Mouse (Mus musculus) right cerebral cortex, postnatal 10 days (tissue): ENCODE results near the gene Ghrh.

Experiments
- DNase-seq, 2 experiments: peaks; one replicate each; pipeline ENCODE4 v3.0.0; 2021; ENCODE audit warnings: low spot score in 2 of 2

The Ghrh gene

DNA sequence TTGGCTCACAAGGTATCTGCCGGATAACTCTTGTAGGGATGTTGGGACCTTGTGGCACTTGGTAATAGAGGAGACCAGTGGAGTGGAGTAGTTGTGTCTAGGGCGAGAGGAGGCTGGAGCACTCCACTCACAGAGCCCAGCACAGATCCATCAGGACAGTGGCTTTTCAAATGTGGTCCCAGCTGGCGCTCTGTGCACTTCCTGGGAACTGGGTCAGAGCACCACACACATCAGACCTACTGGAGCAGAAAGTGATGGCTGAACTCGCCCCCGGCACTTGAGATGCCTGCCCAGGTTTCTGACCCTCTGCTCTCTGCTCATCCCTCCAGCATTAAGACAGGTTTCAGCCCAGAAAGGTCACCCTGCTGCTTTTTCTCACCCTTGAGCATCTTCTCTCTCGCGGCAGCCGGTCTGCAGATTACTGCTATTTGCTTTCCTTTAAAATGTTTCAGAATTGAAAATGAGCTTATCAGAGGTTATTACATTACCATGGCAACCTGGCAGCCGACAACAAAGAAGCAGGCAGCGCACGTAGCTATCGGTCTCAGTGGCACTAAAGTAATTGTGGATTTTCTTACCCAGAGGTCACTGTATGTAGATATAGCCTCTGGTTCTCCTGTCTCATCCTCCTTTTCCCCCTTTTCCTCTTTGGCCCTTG is 1.9 kb upstream of the Ghrh start:
- DNase-seq = peak; percentile 52 to 55

DNA sequence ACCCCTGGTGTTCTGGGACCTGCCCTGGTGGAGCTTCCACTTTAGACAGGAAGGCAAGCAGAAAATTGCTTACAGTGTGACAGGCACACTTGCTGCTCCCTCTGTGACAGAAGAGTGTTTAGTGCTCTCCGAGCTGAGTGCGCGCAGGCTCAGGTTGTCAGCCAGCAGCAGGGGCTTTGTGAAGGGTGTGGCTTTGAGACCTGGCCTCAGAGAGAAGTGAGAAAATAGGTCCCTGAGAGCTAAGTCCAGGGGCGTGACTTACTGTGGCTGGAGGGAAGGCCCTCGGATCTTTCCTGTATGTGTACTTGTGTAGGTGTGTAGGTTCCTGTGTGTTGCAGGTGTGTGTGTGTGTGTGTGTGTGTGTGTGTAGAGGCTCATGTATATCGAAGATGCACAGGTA is 4.0 kb downstream of the Ghrh start:
- no peak for DNase-seq

DNA sequence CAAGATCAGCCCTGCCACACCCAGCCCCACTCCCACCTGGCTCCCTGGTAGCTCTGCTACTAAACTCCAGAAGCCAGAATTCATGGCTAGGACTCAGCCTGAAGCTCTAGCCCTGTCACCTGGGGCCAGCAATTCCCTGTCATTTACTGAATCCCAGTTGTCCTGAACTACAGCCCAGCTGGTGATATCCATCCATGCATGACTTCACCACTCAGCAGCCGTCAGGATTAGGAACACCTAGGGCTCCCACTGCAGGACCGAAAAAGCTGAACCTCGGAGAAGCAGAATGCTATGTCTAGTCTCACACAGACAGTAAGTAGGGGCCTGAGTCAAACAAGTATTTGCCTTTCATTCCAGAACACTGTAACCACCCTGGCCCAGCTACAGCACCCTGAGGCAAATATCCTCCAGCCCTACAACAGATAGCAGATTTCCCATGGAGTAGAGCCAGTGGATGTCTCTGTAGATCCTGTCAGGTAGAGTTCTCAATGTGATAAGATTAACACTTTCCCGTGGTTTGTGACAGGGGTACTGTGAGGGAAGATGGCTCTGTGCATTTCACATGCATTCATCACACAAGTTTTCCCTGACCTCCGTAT is 4.9 kb downstream of the Ghrh start:
- DNase-seq = no peak

DNA sequence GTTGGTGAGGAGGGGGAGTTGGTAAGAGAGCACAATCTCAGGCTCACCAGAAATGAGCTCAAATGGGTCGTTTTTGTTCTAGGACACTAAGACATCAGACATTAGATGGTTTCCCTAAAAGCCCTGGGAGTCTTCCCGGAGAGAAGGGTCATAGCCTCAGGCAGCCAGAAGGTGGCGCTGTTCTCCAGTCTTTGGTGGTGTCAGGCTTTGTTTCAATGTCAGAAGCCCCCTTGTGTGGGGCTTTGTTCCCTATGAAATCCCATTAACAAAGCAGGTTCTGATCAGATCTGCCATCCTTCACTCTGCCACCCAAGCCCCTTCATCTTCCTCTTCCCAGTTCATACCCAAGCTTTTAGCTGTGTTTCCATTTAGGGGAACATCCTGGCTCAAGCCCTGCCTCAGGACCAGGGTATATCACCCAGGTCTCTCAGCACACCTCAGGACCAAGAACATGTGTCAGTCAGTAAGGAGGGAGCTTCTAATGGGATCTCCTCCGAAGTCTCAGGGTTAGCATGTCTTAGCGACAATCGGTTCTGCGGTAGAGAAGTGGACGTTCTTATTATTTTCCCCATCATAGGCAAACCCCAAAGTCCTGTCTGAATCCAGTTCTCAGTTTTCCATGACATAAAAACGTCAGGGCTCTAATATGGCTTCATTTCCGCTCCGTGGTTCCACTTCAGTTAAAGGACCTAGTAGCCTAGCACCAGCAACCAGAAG is 5.6 kb downstream of the Ghrh start:
- DNase-seq = peak; percentile 88 to 90

DNA sequence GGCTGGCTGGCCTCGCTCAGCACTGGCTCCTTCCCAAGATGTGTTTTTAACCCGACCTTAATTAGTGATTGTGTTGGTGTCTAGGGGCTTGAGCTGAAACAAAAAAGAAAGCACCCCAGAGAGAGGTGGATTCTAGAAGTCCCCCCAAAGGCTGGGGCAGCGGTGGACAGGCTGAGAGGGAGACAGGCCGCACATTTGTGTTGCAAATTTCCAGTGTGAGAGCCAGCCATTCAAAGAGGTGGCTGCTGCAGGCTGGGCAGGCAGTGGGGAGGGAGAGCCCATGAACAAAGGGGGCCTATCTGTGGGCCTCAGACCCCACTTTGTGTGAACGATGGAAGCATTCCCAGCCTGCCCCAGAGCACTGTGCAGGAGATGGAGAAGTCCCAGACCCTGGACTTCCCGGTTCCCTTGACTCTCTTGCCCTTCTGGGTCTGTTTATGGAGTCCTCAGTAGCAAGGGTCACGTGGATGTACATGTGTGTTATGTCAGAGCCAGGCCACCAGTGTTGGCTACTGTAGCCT is 7.0 kb downstream of the Ghrh start:
- DNase-seq = peak; percentile 81 to 89

DNA sequence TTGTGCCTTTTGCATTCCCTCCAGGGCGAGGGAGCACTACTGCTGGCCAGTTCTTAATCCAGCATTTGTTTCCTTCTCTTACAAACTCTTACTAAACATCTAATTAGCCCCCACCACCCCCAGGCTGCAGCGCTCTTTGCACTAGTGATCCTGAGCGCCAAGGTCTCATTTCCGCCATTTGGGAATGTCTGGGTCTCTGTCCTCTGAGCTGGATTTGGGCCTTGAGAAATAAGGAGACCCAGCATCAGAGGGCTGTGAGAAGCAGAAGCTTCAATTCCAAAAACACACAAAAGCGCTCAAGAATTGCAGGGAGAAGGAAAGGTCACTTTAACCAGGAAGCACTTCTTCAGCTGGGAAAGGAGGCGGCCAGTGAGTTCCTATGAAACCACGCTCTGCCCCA is 7.8 kb downstream of the Ghrh start:
- no peak for DNase-seq

DNA sequence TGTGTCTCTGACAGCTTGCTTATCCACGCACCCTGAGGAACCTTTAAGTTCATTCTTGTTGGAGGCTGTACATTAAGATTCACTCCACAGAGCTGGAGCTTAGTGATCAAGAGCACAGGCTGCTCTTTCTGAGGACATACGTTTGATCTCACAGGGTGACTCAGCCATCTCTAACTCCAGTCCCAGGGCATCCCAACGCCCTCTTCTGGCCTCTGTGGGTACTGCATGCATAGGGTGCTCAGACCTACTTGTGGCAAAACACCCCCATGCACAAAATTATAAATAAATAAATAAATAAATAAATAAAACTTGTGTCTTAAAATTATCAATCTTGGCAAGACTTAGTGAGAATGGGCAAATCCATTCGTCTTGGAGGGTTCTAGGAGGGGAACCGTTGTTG is 8.6 kb downstream of the Ghrh start:
- DNase-seq = peak; percentile 65 to 72

DNA sequence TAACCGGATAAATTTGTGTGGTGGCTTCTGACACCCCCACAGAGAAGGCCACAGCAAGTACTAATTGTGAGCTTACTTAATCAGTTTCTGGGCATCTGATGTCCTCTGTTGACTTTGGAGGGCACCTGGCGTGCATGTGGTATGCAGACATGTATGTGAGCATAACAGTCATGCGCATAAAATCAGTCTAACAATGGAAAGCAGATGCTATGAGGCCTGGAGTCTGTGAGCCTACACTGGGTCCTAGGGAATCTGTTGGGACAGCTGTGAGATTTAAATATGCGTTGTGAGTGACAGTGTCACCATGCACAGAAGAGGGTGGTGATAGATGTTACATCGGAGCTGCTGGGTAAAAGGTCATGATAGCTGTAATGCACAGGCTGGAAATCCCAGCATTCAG is 15.2 kb downstream of the Ghrh start:
- no peak for DNase-seq

DNA sequence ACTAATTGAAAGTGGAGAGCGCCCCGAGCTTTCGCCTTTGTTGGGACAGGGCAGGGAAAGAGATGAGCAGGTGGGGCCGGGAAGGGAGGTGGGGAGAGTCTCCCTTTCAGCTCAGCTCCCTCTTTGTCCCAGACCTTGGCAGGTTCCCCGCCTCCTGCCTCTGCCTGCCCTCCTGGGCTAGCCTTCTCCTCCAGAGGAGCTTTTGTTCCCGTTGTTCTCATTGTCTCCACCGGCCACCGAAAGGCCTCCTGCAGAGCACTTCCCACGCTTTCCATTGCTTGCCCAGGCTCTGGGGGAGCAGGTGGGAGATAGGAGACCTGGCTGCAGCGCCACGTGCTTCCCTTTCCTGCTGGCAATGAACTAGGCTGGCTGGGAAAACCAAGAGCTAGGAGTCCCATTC is 18.7 kb downstream of the Ghrh start:
- no peak for DNase-seq

DNA sequence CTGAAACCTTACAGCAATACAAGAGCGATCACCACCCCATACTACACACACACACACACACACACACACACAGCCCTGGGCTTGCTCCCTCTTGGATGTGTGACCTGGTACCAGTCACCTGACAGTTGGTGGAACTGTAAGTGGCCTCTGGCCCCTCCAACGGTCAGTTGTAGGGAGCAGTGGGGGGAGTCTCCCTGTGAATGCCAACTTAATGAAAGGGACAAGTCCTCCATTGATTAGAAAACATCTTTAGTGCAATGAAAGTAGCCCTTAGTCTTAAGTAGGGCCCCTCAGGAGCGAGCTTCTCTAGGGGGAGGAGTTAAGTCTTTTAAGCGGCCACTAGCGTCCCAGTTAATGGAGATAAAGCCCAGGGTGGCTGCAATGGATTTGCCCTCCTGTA is 19.2 kb downstream of the Ghrh start:
- DNase-seq = no peak

DNA sequence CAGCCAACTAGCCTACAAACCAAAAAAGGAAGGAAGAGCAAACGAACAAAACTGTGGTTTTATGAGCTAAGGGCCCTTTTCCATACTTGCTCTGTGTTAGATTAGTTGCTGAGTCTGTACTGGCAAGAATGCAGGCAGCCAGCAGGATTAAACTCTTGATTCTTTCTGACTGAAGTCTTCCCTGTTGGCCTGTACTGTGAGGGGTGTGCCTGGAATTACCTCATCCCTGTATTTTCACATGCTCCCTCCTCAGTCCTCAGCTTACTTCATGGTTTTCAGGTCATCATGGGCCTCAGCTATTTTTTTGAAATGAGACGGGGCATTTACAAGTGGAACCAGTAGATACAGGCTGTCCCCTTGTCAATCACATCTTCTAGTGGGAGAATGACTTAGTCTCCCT is 22.1 kb downstream of the Ghrh start:
- no peak for DNase-seq

DNA sequence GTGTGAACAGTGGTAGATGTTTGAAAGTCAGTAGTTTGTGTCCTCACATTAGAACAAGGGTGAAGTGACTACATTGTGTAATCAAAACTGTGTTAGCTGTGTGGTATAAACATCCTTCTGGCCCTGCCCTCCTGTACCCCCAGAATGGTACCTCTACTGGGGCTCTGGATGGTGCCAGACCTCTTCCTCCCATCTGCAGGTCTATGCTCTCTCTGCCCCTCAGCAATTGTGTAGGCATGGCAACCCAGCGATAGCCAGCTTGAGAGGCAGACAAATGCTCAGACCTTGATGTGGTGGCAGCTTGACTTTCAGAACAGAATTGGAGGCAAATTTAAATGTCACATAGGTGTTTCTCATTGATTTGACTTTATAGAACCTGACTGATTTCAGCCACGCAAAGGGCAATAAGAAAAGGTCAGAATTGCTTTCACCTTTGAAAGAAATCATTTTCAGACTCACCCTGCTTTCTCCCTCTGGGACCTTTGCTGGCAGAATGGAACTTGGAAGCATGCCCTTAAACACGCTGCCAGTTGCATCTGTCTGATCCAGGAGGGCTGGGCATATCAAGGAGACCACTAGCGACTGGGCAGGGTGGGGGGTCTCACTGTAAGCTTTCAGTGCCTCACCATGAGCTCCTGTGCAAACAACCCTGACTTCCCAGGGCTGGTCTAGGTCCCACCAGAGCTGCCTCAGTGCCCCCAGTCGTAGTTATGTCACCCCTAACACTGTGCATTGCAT is 25.1 kb downstream of the Ghrh start:
- no peak for DNase-seq

DNA sequence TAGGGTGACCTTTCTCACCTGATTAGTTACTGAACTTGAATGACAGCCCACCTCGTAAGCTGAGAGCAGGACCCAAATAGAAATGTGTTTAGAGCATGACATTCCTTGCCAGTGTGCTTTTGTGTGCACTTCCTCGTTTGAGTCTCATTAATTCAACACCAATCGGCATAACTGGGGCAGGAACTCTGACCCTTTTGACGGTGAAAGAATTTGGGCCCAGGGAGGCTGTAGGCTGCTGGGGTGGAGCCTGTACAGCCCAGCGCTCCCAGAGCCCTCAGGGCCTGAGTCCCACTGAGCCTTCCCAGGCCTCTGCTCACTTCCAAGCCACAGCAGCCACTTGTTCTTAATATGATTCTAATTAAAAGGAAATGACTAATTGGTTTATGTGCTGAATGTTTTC is 26.4 kb downstream of the Ghrh start:
- DNase-seq = no peak

DNA sequence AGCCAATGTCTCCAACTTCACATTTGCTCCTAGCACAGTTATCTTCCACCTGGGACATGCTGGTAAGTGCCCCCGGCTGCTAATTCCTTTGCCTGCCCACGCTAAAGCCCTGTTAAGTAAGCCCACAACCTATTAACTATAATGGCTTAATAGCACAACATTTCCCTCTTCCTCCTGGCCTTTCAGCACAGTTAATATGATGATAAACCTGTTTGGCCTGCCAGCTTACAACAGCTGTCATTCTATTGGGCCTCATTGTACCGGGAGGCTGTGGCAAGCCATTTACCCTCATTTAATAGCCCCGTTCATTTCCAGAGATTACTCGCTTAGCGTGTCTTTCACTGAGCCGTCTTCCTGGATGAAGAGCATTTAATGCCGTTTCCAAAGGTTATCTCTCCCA is 27.2 kb downstream of the Ghrh start:
- no peak for DNase-seq

DNA sequence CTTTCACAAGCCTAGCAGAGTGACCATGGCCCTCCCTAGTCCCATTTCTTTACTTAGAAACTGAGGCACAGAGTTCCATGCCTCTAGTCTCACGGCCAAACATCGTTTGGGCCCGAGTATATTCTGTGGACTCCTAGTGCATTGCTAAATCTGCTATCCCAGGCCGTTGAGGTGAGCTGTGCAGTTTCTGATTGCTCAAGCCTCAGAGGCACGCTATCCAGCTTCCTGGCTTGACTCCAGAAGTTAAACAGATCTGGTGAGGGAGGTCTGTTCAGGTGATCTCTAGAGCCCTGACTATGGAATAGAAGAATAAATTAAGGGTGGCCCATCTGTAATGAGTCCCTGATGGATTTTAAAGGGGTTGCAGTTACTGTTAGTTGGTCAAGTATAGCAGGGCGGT is 30.1 kb downstream of the Ghrh start:
- DNase-seq = no peak

DNA sequence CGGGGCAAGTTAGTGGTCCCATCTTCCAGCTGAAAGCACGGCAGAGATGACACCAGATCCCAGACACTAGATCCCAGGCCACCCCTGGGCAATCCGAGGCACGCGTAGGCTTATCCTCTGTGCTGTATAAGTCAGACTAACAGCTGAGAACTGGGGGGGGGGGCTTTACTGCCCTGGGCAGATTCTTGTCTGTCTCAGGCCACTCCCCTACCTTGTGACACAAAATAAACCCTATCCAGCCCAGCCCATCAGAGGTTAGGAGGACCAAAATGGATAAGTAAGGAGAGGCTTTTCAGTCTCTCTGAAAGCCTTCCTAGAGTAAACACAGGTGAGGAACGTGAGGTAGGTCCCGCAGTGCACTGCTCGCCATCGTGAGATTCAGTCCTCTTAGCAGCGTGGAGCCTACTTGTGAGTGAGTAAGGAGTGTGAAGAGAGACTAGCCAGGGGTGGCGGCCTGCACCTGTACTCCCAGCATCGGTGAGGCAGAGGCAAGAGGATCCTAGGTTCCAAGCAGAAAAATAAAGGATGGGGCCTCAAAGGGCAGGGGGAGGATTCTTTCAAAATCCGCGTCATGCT is 30.9 kb downstream of the Ghrh start:
- DNase-seq = no peak

DNA sequence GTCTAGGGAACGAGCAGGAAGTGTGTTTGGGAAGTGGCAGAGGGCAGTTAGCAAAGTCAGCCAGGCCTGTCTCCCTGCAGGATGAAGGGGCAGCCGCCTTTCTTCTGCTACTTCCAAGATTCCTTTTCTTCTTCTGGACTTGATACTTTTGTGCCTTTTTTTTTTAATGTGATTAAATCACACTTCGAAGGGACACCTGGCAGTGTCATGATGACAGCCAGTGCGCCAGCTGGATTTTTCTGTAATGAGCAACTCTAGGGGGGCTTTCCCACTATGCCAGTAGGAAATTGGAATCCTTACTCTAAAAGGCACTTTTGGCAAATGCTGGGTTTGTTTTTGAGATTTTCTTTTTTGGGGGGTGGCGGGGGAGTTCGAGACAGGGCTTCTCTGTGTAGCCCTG is 31.8 kb downstream of the Ghrh start:
- no peak for DNase-seq

DNA sequence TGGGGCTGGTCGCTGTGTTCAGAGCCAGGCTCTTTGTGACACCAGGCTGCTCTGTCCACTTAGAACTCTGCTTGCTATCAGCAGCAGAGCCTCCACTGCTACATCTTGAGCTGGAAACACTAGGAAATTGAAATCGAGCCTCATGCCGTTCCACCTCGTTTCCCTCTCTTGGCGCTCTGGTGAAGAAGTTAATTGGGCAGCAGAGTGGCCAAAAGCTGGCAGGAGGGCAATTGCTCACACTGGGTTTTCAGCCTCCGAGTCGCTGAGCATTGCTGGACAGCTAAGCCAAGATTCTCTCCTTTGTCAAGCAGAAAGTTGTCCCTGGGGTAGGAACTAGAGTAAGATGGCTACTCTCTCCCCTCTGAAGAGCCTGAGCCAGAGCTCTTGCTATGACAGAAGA is 33.0 kb downstream of the Ghrh start:
- peak; percentile 52 to 53 for DNase-seq

DNA sequence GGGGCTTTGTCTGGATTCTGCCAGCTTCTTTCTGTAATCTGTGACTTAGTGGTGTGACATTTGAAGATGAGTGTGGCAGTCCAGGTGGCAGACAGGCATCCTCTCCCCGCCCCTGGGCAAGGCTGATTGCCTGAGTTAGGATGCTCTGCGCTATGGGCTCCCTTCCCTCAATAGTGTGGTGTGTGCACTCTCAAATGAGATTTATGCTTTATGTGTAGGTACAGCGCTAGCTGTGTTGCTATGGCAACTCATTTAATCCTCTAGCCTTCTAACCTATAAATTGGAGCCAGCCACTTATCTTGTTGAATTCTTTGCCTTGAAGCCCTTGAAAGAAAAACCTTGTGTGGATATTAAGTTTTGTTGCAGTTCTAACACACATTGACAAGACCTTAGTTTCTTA is 33.6 kb downstream of the Ghrh start:
- peak in 1 of 2 experiments; percentile 40 for DNase-seq

DNA sequence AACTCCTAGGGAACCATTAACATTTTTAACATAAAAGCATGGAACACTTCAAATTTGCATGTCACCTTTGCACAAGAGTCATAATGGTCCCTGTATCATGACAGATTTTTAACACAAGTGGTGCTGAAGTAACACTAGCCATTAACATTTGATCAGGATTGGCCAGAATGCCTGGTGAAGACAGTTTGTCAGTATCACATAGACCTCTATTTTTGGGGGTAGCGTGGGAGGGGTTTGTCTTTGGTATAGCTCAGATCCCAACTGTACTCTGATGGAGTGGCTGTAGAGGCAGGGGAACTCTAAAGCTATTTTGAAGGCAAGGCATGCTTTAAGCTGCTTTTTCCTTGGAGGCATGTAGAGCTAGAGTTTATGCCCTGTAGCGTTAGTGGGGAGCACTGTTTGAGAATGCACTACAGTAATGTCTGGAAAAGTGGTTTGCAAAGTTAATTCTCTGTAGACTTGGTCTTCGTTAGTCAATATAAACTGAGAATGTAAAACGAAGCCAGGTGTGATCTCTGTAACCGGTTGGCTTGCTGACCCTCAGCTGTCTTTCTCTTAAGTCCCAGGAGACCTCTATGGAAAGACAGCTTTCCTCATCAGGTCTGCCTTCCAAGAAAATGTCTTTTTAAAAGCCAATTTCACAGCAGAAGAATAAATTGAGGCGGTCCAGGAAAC is 36.2 kb downstream of the Ghrh start:
- DNase-seq = no peak

DNA sequence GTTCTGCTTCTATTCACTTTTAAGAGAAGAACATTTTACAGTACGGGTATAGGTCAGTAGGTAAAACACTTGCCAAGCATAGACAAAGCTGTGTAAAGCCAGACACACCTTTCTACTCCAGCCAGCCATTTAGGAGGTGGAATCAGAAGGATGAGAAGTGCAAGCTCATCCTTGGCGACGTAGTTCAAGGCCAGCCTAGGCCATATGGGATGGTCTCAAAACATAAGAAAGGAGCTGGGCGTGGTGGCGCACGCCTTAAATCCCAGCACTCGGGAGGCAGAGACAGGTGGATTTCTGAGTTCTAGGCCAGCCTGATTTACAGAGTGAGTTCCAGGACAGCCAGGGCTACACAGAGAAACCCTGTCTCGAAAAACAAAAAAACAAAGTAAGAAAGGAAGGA is 37.7 kb downstream of the Ghrh start:
- DNase-seq = no peak
